Mouse (Mus musculus): ENCODE measurements around the gene Sct. TPM values are rescaled to one million over a fixed set of nuclear protein-coding genes. Genes with fewer than 3 reads are reported as not detected.

Gene Sct
- polyA plus RNA-seq, 1 experiment from 2014 or later = 1.5 TPM

DNA sequence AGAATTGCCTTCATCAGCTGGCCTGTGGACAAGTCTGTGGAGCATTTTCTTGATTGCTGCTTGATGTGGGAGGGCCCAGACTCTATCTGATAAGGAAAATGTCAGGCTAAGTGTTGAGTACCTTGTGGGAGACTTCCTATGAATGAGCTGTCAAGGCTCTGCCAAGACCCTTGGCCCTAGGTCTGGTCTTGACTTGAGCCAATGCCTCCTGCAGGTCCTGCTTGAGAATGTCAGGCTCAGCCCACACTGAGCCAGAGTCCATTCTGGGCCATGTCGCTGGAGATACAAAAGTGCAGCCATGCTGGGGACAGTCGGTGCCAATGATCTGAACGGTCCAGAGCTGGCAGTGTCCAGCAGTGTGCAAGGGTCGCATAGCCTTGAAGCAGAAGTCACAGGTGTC, 3.8 kb upstream of the Sct start:
- no peaks in the 10 kb centered on the region for H3K36me3 ChIP-seq
- peaks cover 12% of the 10 kb centered on the region for H3K4me1 ChIP-seq
- H3K4me2 ChIP-seq = no peak overlapping the region
- H3K27ac ChIP-seq (replicated peaks) = no peak overlapping the region
- no peak overlapping the region for H3K9ac ChIP-seq
- H3K27me3 ChIP-seq (replicated peaks) = peaks cover 25% of the 10 kb centered on the region
- H3K4me3 ChIP-seq = no peak overlapping the region
- no peak for ATAC-seq (ENCODE audit: extremely low read depth, insufficient number of reproducible peaks, low FRiP score, low TSS enrichment)
- whole genome bisulfite sequencing = 74% methylated on average over 4 of the region's 4 CpGs
- no peaks in the 10 kb centered on the region for H3K9me3 ChIP-seq

DNA sequence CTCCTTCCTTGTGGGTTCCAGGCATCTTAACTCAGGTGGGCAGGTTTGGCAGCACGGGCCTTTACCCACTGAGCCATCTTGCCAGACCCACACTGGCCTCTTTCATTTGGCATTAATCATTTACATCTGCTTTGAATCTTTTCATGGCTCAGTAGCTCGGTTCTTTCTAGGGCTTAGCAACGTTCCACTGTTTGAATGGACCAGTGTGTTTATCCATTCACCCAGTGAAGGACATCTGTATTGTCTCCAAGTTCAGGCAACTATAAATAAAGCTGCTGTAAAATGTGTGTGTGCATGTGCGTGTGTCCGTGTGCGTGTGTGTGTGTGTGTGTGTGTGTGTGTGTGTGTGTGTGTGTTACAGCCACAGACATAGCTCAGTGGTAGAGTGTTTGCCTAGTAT, 2.5 kb upstream of the Sct start:
- Histone ChIP-seq H3K36me3 (no peaks in the 10 kb centered on the region), H3K4me1 (peaks cover 12% of the 10 kb centered on the region), H3K27me3 (replicated peaks) (peaks cover 32% of the 10 kb centered on the region), H3K9ac (no peak overlapping the region), H3K27ac (replicated peaks) (no peak overlapping the region), H3K4me2 (no peak overlapping the region), H3K4me3 (no peak overlapping the region), H3K9me3 (no peaks in the 10 kb centered on the region)
- ATAC-seq (ENCODE audit: extremely low read depth, insufficient number of reproducible peaks, low FRiP score, low TSS enrichment) = no peak
- 81% methylated on average over 6 of the region's 6 CpGs for WGBS

DNA sequence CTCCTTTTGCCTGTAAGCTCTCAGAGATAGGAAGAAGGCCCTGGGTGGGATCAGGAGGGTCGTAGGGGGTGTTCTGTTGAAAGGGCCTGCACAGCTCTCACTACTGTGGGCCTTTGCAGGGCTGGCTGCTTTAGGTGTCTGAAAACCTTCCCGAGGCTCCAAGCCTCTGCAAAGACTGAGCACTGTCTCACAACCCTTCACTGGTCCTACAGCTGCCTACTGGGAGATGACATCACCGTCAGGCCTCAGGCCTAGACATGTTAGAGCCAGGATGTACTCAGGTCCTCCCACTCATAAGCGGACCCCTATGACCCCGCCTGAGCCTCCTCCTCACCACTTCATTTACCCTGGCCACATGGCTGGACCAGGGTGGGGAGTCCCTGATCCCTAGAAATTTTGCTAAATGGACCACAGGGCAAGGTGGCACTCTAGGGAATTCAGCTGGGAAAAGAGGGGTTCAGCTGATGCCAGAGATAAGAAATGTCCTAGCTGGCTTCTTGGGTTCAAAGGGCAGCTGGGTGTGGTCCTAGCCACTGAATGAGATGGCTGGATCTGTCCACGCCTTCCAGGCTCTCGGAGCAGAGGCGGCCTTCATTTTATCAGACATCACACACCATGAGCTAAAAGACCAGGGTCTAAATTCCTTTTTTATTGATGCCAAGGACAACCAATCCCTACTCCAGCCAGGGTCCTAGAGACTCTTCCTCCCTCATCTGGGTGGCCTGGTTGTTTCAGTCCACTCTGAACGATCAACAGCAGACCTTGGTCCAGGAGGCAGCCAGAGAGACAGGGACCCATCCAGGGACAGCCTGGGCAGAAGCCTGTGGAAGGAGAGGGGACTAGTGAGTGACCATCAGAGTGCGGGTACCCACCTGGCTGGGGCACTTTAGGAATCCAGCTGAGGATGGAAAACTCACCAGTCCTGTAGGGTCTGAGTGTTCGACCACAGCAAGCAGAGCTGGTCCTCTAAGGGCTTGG, 943 bp downstream of the Sct start:
- Histone ChIP-seq H3K27me3 (replicated peaks) (peaks cover 35% of the 10 kb centered on the region), H3K36me3 (no peaks in the 10 kb centered on the region), H3K9ac (0 out of 2 replicates have a peak overlapping the region, but pooled peaks have one; percentile 73), H3K27ac (replicated peaks) (no peak overlapping the region), H3K4me3 (no peak overlapping the region), H3K9me3 (no peaks in the 10 kb centered on the region), H3K4me2 (peak overlapping the region; percentile 84), H3K4me1 (peaks cover 12% of the 10 kb centered on the region)
- no peak for ATAC-seq (ENCODE audit: extremely low read depth, insufficient number of reproducible peaks, low FRiP score, low TSS enrichment)
- WGBS = 66% methylated on average over 11 of the region's 11 CpGs

DNA sequence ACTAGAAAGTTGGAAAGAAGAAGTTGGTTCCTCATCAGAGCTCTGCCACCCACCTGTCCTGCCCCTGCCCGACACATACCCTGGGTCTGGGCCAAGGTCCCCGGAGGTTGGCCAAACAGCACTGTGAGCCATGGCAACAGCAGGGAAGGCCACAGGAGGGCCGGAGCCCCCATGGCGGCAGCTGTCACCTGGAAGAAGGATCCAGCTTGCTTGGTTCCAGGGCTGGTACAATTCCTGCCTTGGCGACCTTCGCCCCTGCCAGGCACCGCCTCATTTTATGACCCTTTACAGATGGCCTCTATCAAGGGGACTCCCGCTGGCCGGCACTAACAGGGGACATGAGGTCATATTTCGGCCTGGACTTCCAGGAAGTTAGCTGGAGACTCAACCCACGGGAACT, 2.4 kb downstream of the Sct start, which contains the start of gene Cdhr5:
Gene Cdhr5 (minus strand): TSS at position 241 of the 400 bp plus-strand sequence.
- 71% methylated on average over 11 of the region's 11 CpGs for WGBS
- H3K4me1 ChIP-seq = peaks cover 12% of the 10 kb centered on the region
- no peaks in the 10 kb centered on the region for H3K9me3 ChIP-seq

DNA sequence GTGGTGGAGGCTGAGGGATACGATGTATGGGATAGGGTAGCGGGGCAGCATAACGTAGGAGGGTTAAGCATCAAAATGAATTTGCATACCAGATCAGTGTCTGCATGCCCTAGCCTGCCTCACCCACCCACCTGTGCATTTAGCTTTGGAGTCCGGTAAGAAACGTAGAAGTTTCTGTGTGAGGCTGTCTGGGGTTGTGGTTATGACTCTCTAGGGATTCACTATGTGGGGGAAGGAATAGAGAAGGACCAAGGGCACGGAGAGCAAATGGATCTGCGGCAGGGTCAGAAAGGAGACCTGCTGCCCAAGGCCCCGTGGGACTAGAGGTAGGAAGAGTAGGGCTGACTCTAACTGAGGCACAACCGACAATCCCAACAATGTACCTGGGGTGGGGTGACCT, 3.6 kb downstream of the Sct start:
- Histone ChIP-seq H3K4me1 (peaks cover 12% of the 10 kb centered on the region), H3K36me3 (no peaks in the 10 kb centered on the region), H3K27ac (replicated peaks) (no peak overlapping the region), H3K27me3 (replicated peaks) (peaks cover 39% of the 10 kb centered on the region), H3K4me3 (no peak overlapping the region), H3K9ac (no peak overlapping the region), H3K9me3 (no peaks in the 10 kb centered on the region), H3K4me2 (no peak overlapping the region)
- 81% methylated on average over 9 of the region's 9 CpGs for WGBS
- no peak for ATAC-seq (ENCODE audit: extremely low read depth, insufficient number of reproducible peaks, low FRiP score, low TSS enrichment)

More for the DNA sequence above, 2.4 kb downstream of the Sct start, which contains the start of gene Cdhr5:
- Histone ChIP-seq H3K4me3 (no peak within 1 kb of the TSS), H3K27me3 (replicated peaks) (peaks cover 39% of the 10 kb centered on the region), H3K4me2 (no peak within 1 kb of the TSS), H3K36me3 (no peaks in the 10 kb centered on the region), H3K9ac (no peak within 1 kb of the TSS), H3K27ac (replicated peaks) (no peak within 1 kb of the TSS)
- no peak for ATAC-seq (ENCODE audit: extremely low read depth, insufficient number of reproducible peaks, low FRiP score, low TSS enrichment)

DNA sequence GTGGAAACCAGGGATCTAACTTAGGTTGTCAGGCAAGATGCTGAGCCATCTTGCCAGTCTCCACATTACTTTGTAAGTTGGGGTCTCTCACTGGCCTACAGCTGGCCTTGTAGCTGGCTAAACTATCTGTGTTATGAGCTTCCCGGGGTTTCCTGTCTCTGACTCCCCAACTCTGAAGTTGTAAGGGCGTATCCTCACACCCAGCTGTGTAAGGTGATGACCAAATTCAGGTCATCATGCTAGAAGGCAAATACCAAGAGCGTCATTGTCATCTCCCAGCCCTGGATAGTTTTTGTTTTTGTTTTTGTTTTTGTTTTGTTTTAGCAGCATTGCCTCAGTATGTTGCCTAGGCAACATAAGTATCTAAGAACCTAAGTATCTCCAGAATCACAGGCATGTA, 8.3 kb downstream of the Sct start:
- H3K36me3 ChIP-seq = no peaks in the 10 kb centered on the region
- WGBS = 76% methylated on average over 3 of the region's 3 CpGs
- H3K4me2 ChIP-seq = no peak overlapping the region
- no peaks in the 10 kb centered on the region for H3K9me3 ChIP-seq
- H3K4me1 ChIP-seq = peaks cover 9% of the 10 kb centered on the region
- H3K27ac ChIP-seq (replicated peaks) = no peak overlapping the region
- no peak overlapping the region for H3K4me3 ChIP-seq
- peaks cover 16% of the 10 kb centered on the region; the same call in 1 of the 2 replicates for H3K27me3 ChIP-seq (replicated peaks)
- H3K9ac ChIP-seq = no peak overlapping the region
- no peak for ATAC-seq (ENCODE audit: extremely low read depth, insufficient number of reproducible peaks, low FRiP score, low TSS enrichment)

DNA sequence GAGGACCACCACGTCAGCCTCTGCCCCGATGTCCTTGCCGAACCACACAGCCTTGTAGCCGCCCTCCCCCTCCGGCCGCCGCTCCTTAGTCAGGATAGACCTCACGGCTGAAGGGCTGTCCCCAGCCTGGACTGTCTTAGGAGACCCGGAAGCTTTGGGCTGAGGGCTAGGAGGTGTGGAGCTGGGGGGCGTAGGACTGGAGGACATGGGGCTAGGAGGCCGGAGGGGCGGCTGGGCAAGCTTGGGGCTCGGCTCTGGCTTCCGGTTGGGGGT, 9.7 kb downstream of the Sct start:
- Histone ChIP-seq H3K36me3 (peaks cover 3% of the 10 kb centered on the region), H3K27ac (replicated peaks) (no peak overlapping the region), H3K4me3 (peak overlapping the region; percentile 22), H3K9me3 (no peaks in the 10 kb centered on the region), H3K4me2 (peak overlapping the region; percentile 47), H3K9ac (0 out of 2 replicates have a peak overlapping the region, but pooled peaks have one; percentile 5), H3K4me1 (peaks cover 20% of the 10 kb centered on the region), H3K27me3 (replicated peaks) (peaks cover 15% of the 10 kb centered on the region; the same call in 1 of the 2 replicates)
- no peak for ATAC-seq (ENCODE audit: extremely low read depth, insufficient number of reproducible peaks, low FRiP score, low TSS enrichment)
- WGBS = 61% methylated on average over 14 of the region's 14 CpGs

DNA sequence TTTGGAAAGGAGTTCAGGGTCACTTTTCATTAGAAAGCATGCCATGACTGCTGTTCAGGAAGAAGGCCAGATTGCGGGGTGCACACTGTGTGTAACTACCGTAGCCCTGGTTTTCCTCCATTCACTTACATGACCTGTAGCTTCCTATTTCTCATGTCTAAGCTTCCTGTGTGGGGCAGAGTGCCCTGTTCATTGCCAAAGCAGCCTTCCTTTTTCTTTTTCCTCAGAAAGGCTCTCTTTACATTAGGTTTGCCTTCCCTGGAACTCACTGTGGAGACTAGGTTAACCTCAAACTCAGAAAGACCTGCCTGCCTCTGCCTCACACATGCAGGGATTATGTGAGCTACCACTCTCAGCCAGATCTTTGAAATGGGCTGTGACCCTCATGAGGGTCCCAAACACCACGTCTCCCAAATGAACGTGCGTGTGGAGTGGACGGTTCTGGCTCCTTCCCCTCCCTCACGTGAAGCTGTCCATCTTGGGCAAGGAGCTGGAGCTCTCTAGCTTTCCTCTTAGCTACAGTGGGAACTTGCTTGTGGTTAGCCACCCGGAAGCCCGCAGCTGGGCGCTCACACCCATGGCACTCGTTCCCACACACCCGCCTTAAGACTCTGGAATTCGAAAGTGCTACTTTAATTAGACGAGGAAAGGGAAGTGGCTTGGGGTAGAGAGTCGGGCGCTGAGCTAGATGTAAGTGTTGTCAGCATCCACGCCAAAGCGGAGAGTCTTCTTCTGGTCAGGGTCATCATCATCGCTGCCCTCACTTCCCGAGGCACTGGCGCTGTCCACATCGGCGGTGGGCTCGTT, 10.3 kb downstream of the Sct start:
- no peak overlapping the region for H3K27ac ChIP-seq (replicated peaks)
- peaks cover 9% of the 10 kb centered on the region; the same call in 1 of the 2 replicates for H3K27me3 ChIP-seq (replicated peaks)
- WGBS = 57% methylated on average over 24 of the region's 24 CpGs
- ATAC-seq (ENCODE audit: extremely low read depth, insufficient number of reproducible peaks, low FRiP score, low TSS enrichment) = no peak
- H3K9me3 ChIP-seq = no peaks in the 10 kb centered on the region
- H3K4me2 ChIP-seq = peak overlapping the region; percentile 47
- peaks cover 8% of the 10 kb centered on the region for H3K36me3 ChIP-seq
- 0 out of 2 replicates have a peak overlapping the region, but pooled peaks have one; percentile 5 for H3K9ac ChIP-seq
- H3K4me1 ChIP-seq = peaks cover 20% of the 10 kb centered on the region
- H3K4me3 ChIP-seq = peak overlapping the region; percentile 22

DNA sequence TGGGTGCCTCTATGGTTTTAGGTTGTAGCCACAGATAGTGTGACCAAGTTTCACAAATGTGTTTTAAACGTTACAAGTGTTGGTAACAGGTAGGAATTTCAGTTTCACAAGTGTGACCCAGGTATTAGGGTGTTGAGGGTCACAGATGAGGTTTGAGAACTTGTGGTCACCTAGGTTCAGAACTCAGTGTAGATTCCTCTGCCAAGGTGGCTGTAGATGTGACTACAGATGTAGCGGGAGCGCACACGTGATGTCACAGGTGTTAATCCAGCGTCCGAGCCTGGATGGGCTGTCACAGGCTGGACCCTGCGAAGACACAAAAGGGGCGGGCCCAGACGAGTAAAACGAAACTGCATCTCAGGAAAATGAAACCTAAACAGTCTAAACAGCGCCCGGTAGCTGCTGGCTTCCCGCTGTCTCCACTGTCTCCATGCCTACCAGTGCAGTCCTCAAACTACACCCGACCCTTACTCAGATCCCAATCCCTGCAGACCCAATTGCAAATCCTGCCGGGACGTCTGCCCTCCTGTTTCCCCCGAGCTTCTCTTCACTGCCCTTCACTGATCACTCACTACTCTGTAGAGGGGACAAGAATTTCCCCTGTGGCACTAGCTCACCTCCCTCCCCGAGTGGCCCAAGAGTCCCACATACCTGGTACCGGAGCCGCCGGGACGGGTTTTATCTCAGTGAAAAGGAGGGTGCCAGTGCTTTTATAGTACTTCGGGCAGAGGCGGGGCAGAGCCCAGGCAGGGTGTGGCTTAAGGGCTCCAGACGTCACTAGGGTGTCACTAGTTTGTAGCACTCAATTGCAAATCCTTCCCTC, 13.0 kb downstream of the Sct start, which contains the start of gene Irf7:
Gene Irf7 (minus strand): TSS at position 743 of the 823 bp plus-strand sequence.
- Histone ChIP-seq H3K36me3 (peaks cover 35% of the 10 kb centered on the region), H3K9ac (peak within 1 kb of the TSS; percentile 83), H3K4me2 (peak within 1 kb of the TSS; percentile 89), H3K4me1 (peaks cover 20% of the 10 kb centered on the region), H3K9me3 (no peaks in the 10 kb centered on the region), H3K27ac (replicated peaks) (no peak within 1 kb of the TSS), H3K27me3 (replicated peaks) (peaks cover 4% of the 10 kb centered on the region; the same call in 1 of the 2 replicates), H3K4me3 (peak within 1 kb of the TSS; percentile 65)
- 11% methylated on average over 25 of the region's 25 CpGs for WGBS
- peak; percentile 32; the same call in 1 of the 2 replicates for ATAC-seq (ENCODE audit: extremely low read depth, insufficient number of reproducible peaks, low FRiP score, low TSS enrichment)

DNA sequence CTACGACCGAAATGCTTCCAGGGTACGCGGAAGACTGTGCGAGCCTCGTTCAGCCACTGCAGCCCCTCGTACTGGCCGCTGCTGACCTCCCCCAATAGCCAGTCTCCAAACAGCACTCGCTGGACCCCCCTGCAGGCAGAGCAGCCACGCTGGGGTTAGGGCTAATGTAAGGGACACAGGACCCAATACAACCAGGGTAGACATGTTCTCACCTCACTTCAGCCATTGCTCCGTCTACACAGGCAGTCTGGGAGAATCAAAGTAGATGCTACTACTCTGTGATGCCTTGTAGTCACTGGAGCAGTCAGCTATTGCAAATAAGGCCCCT, 13.6 kb downstream of the Sct start:
- WGBS = 40% methylated on average over 11 of the region's 11 CpGs

More for the DNA sequence above, 13.6 kb downstream of the Sct start:
- Histone ChIP-seq H3K27ac (replicated peaks) (no peak overlapping the region), H3K9me3 (no peaks in the 10 kb centered on the region), H3K36me3 (peaks cover 41% of the 10 kb centered on the region), H3K4me2 (peak overlapping the region; percentile 89), H3K4me1 (peaks cover 20% of the 10 kb centered on the region), H3K27me3 (replicated peaks) (peaks cover 4% of the 10 kb centered on the region; the same call in 1 of the 2 replicates), H3K9ac (0 out of 2 replicates have a peak overlapping the region, but pooled peaks have one; percentile 47), H3K4me3 (peak overlapping the region; percentile 65)
- no peak for ATAC-seq (ENCODE audit: extremely low read depth, insufficient number of reproducible peaks, low FRiP score, low TSS enrichment)
